Mouse (Mus musculus): ENCODE results near the gene Snx18. TPM values are rescaled to one million over a fixed set of nuclear protein-coding genes. Genes with fewer than 3 reads are reported as not detected.

Snx18 gene
- total and polyA plus RNA-seq, 2 experiments, result 7.5 to 15.4 TPM

GRCm38 (mm10) chr13:113591336-113591735 lies 27.0 kb downstream of the Snx18 start:
- no peak for TF ChIP-seq CTCF (IDR thresholded peaks at IDR 0.05; ENCODE audit: low read depth, low read length)
- no peak for TF ChIP-seq POLR2A (IDR thresholded peaks at IDR 0.05; ENCODE audit: extremely low read depth, insufficient read depth, low read length)
- Histone ChIP-seq H3K27ac (replicated peaks; ENCODE audit: insufficient read depth, low read depth, low read length) (no peak overlapping the region), H3K4me3 (ENCODE audit: insufficient read depth, low read depth, low read length) (no peak overlapping the region), H3K4me1 (ENCODE audit: control insufficient read depth, insufficient read depth, low read length) (peaks cover 10% of the 10 kb centered on the region), H3K9ac (ENCODE audit: low read depth, low read length) (no peak overlapping the region), H3K79me2 (ENCODE audit: control insufficient read depth, insufficient read depth, low read length) (peaks cover 9% of the 10 kb centered on the region), H3K36me3 (ENCODE audit: control insufficient read depth, insufficient read depth, low read length) (peaks cover 14% of the 10 kb centered on the region; the same call in 1 of the 2 replicates), H3K27me3 (ENCODE audit: control insufficient read depth, insufficient read depth, low read length) (no peaks in the 10 kb centered on the region)
- peak; percentile 46 for DNase-seq (ENCODE audit: extremely low read depth, low read depth, low spot score)
- 56% methylated on average over 11 of the region's 11 CpGs for WGBS

- WGBS, result 82% methylated on average over 4 of the region's 4 CpGs
- no peak overlapping the region for H3K4me3 ChIP-seq (ENCODE audit: insufficient read depth, low read depth, low read length)
- no peak overlapping the region for H3K27ac ChIP-seq (replicated peaks; ENCODE audit: insufficient read depth, low read depth, low read length)
- no peak overlapping the region for H3K9ac ChIP-seq (ENCODE audit: low read depth, low read length)
- TF ChIP-seq CTCF (IDR thresholded peaks at IDR 0.05; ENCODE audit: low read depth, low read length), result no peak
- TF ChIP-seq POLR2A (IDR thresholded peaks at IDR 0.05; ENCODE audit: extremely low read depth, insufficient read depth, low read length), result no peak
- H3K27me3 ChIP-seq (ENCODE audit: control insufficient read depth, insufficient read depth, low read length), result no peaks in the 10 kb centered on the region
- peaks cover 14% of the 10 kb centered on the region; the same call in 1 of the 2 replicates for H3K36me3 ChIP-seq (ENCODE audit: control insufficient read depth, insufficient read depth, low read length)
- H3K4me1 ChIP-seq (ENCODE audit: control insufficient read depth, insufficient read depth, low read length), result peaks cover 3% of the 10 kb centered on the region
- DNase-seq (ENCODE audit: extremely low read depth, low read depth, low spot score), result no peak
- H3K79me2 ChIP-seq (ENCODE audit: control insufficient read depth, insufficient read depth, low read length), result peaks cover 1% of the 10 kb centered on the region; the same call in 1 of the 2 replicates
Observed at GRCm38 (mm10) chr13:113590216-113590615, 28.1 kb downstream of the Snx18 start.

GRCm38 (mm10) chr13:113589499-113589898 lies 28.9 kb downstream of the Snx18 start:
- TF ChIP-seq POLR2A (IDR thresholded peaks at IDR 0.05; ENCODE audit: extremely low read depth, insufficient read depth, low read length), result no peak
- TF ChIP-seq CTCF (IDR thresholded peaks at IDR 0.05; ENCODE audit: low read depth, low read length), result no peak

GRCm38 (mm10) chr13:113587200-113587936 lies 31.0 kb downstream of the Snx18 start:
- no peak for DNase-seq (ENCODE audit: extremely low read depth, low read depth, low spot score)
- H3K79me2 ChIP-seq (ENCODE audit: control insufficient read depth, insufficient read depth, low read length), result no peaks in the 10 kb centered on the region
- no peaks in the 10 kb centered on the region for H3K27me3 ChIP-seq (ENCODE audit: control insufficient read depth, insufficient read depth, low read length)
- WGBS, result 66% methylated on average over 15 of the region's 15 CpGs
- H3K27ac ChIP-seq (replicated peaks; ENCODE audit: insufficient read depth, low read depth, low read length), result no peak overlapping the region
- TF ChIP-seq POLR2A (IDR thresholded peaks at IDR 0.05; ENCODE audit: extremely low read depth, insufficient read depth, low read length) (no peak), CTCF (IDR thresholded peaks at IDR 0.05; ENCODE audit: low read depth, low read length) (no peak)
- H3K9ac ChIP-seq (ENCODE audit: low read depth, low read length), result no peak overlapping the region
- peaks cover 6% of the 10 kb centered on the region; the same call in 1 of the 2 replicates for H3K36me3 ChIP-seq (ENCODE audit: control insufficient read depth, insufficient read depth, low read length)
- H3K4me1 ChIP-seq (ENCODE audit: control insufficient read depth, insufficient read depth, low read length), result peaks cover 2% of the 10 kb centered on the region
- H3K4me3 ChIP-seq (ENCODE audit: insufficient read depth, low read depth, low read length), result no peak overlapping the region

More at GRCm38 (mm10) chr13:113589499-113589898, 28.9 kb downstream of the Snx18 start:
- Histone ChIP-seq H3K27ac (replicated peaks; ENCODE audit: insufficient read depth, low read depth, low read length) (no peak overlapping the region), H3K4me3 (ENCODE audit: insufficient read depth, low read depth, low read length) (no peak overlapping the region), H3K27me3 (ENCODE audit: control insufficient read depth, insufficient read depth, low read length) (no peaks in the 10 kb centered on the region), H3K36me3 (ENCODE audit: control insufficient read depth, insufficient read depth, low read length) (peaks cover 14% of the 10 kb centered on the region; the same call in 1 of the 2 replicates), H3K4me1 (ENCODE audit: control insufficient read depth, insufficient read depth, low read length) (peaks cover 2% of the 10 kb centered on the region), H3K79me2 (ENCODE audit: control insufficient read depth, insufficient read depth, low read length) (no peaks in the 10 kb centered on the region), H3K9ac (ENCODE audit: low read depth, low read length) (no peak overlapping the region)
- 47% methylated on average over 7 of the region's 7 CpGs for WGBS
- peak; percentile 42 for DNase-seq (ENCODE audit: extremely low read depth, low read depth, low spot score)

- Histone ChIP-seq H3K27me3 (ENCODE audit: control insufficient read depth, insufficient read depth, low read length) (no peaks in the 10 kb centered on the region), H3K4me1 (ENCODE audit: control insufficient read depth, insufficient read depth, low read length) (peaks cover 2% of the 10 kb centered on the region), H3K79me2 (ENCODE audit: control insufficient read depth, insufficient read depth, low read length) (no peaks in the 10 kb centered on the region), H3K9ac (ENCODE audit: low read depth, low read length) (no peak overlapping the region), H3K27ac (replicated peaks; ENCODE audit: insufficient read depth, low read depth, low read length) (no peak overlapping the region), H3K36me3 (ENCODE audit: control insufficient read depth, insufficient read depth, low read length) (no peaks in the 10 kb centered on the region), H3K4me3 (ENCODE audit: insufficient read depth, low read depth, low read length) (no peak overlapping the region)
- 52% methylated on average over 3 of the region's 3 CpGs for WGBS
- no peak for TF ChIP-seq CTCF (IDR thresholded peaks at IDR 0.05; ENCODE audit: low read depth, low read length)
- TF ChIP-seq POLR2A (IDR thresholded peaks at IDR 0.05; ENCODE audit: extremely low read depth, insufficient read depth, low read length), result no peak
- peak; percentile 64 for DNase-seq (ENCODE audit: extremely low read depth, low read depth, low spot score)
Observed at GRCm38 (mm10) chr13:113585606-113586005, 32.8 kb downstream of the Snx18 start.

GRCm38 (mm10) chr13:113584431-113584830 lies 33.9 kb downstream of the Snx18 start:
- 88% methylated on average over 6 of the region's 6 CpGs for WGBS
- no peak for DNase-seq (ENCODE audit: extremely low read depth, low read depth, low spot score)

More at GRCm38 (mm10) chr13:113584431-113584830, 33.9 kb downstream of the Snx18 start:
- TF ChIP-seq POLR2A (IDR thresholded peaks at IDR 0.05; ENCODE audit: extremely low read depth, insufficient read depth, low read length) (no peak), CTCF (IDR thresholded peaks at IDR 0.05; ENCODE audit: low read depth, low read length) (no peak)
- peaks cover 2% of the 10 kb centered on the region; the same call in 1 of the 2 replicates for H3K4me1 ChIP-seq (ENCODE audit: control insufficient read depth, insufficient read depth, low read length)
- no peaks in the 10 kb centered on the region for H3K27me3 ChIP-seq (ENCODE audit: control insufficient read depth, insufficient read depth, low read length)
- H3K36me3 ChIP-seq (ENCODE audit: control insufficient read depth, insufficient read depth, low read length), result no peaks in the 10 kb centered on the region
- H3K9ac ChIP-seq (ENCODE audit: low read depth, low read length), result no peak overlapping the region
- no peak overlapping the region for H3K4me3 ChIP-seq (ENCODE audit: insufficient read depth, low read depth, low read length)
- no peak overlapping the region for H3K27ac ChIP-seq (replicated peaks; ENCODE audit: insufficient read depth, low read depth, low read length)
- H3K79me2 ChIP-seq (ENCODE audit: control insufficient read depth, insufficient read depth, low read length), result no peaks in the 10 kb centered on the region

All from liver, adult 2 months (tissue).